Mouse (Mus musculus): ENCODE data around the gene Sigmar1. TPM values are rescaled to one million over a fixed set of nuclear protein-coding genes. Genes with fewer than 3 reads are reported as not detected.
A peak's percentile ranks its signal among the peaks of the same experiment; 100 is the strongest.
"Not testable (repeated sequence)": the region's sequence is repeated elsewhere in the genome, so short reads cannot be mapped to it uniquely, and the experiment has no call there.

Gene Sigmar1
- polyA plus RNA-seq, 1 experiment from 2014 or later: 43.3 TPM

- Histone ChIP-seq H3K27ac (ENCODE audit: low read length) (no peak overlapping the region), H3K27me3 (replicated peaks; ENCODE audit: insufficient read depth, low read length) (no peaks in the 10 kb centered on the region), H3K9me3 (ENCODE audit: low read length) (no peaks in the 10 kb centered on the region), H3K4me2 (replicated peaks; ENCODE audit: low read depth, low read length) (peak overlapping the region; percentile 93), H3K36me3 (ENCODE audit: insufficient read depth, low read length) (no peaks in the 10 kb centered on the region), H3K9ac (replicated peaks; ENCODE audit: low read depth) (0 out of 2 replicates have a peak overlapping the region, but pooled peaks have one; percentile 88), H3K4me1 (ENCODE audit: insufficient read depth, low read depth, low read length) (peaks cover 16% of the 10 kb centered on the region; the same call in 1 of the 2 replicates), H3K4me3 (ENCODE audit: low read depth, low read length) (peak overlapping the region; percentile 79; the same call in 1 of the 2 replicates)
- ATAC-seq (no peak), DNase-seq (ENCODE audit: low spot score) (peak; percentile 55)
- WGBS: 60% methylated on average over 16 of the region's 16 CpGs
- TF ChIP-seq CTCF (IDR thresholded peaks at IDR 0.05) (no peak), EP300 (IDR thresholded peaks at IDR 0.05) (no peak)
Observed at GRCm38 (mm10) chr4:41711705-41712375, 44.1 kb downstream of the Sigmar1 start.

- DNase-seq (ENCODE audit: low spot score) (no peak), ATAC-seq (no peak)
- Histone ChIP-seq H3K27ac (ENCODE audit: low read length) (no peak overlapping the region), H3K36me3 (ENCODE audit: insufficient read depth, low read length) (no peaks in the 10 kb centered on the region), H3K9ac (replicated peaks; ENCODE audit: low read depth) (no peak overlapping the region), H3K4me3 (ENCODE audit: low read depth, low read length) (no peak overlapping the region), H3K4me1 (ENCODE audit: insufficient read depth, low read depth, low read length) (peaks cover 18% of the 10 kb centered on the region; the same call in 1 of the 2 replicates), H3K4me2 (replicated peaks; ENCODE audit: low read depth, low read length) (no peak overlapping the region), H3K27me3 (replicated peaks; ENCODE audit: insufficient read depth, low read length) (no peaks in the 10 kb centered on the region), H3K9me3 (ENCODE audit: low read length) (no peaks in the 10 kb centered on the region)
- 51% methylated on average over 4 of the region's 4 CpGs for WGBS
- TF ChIP-seq CTCF (IDR thresholded peaks at IDR 0.05) (peak; percentile 29), EP300 (IDR thresholded peaks at IDR 0.05) (no peak)
Observed at GRCm38 (mm10) chr4:41710229-41710628, 45.7 kb downstream of the Sigmar1 start.

- peak; percentile 76 for DNase-seq (ENCODE audit: low spot score)
- H3K27me3 ChIP-seq (replicated peaks; ENCODE audit: insufficient read depth, low read length): no peaks in the 10 kb centered on the region
Observed at GRCm38 (mm10) chr4:41708192-41708745, 47.7 kb downstream of the Sigmar1 start.

GRCm38 (mm10) chr4:41707011-41707535 lies 48.9 kb downstream of the Sigmar1 start:
- H3K9me3 ChIP-seq (ENCODE audit: low read length): no peaks in the 10 kb centered on the region
- no peak overlapping the region for H3K4me3 ChIP-seq (ENCODE audit: low read depth, low read length)
- no peak overlapping the region for H3K27ac ChIP-seq (ENCODE audit: low read length)
- H3K4me2 ChIP-seq (replicated peaks; ENCODE audit: low read depth, low read length): no peak overlapping the region
- no peak overlapping the region for H3K9ac ChIP-seq (replicated peaks; ENCODE audit: low read depth)
- peaks cover 9% of the 10 kb centered on the region; the same call in 1 of the 2 replicates for H3K4me1 ChIP-seq (ENCODE audit: insufficient read depth, low read depth, low read length)
- WGBS: 5% methylated on average over 13 of the region's 13 CpGs
- H3K27me3 ChIP-seq (replicated peaks; ENCODE audit: insufficient read depth, low read length): no peaks in the 10 kb centered on the region
- ATAC-seq (peak; percentile 76), DNase-seq (ENCODE audit: low spot score) (peak; percentile 84)
- no peak for TF ChIP-seq EP300 (IDR thresholded peaks at IDR 0.05)
- peak; percentile 77 for TF ChIP-seq CTCF (IDR thresholded peaks at IDR 0.05)
- no peaks in the 10 kb centered on the region for H3K36me3 ChIP-seq (ENCODE audit: insufficient read depth, low read length)

More at GRCm38 (mm10) chr4:41708192-41708745, 47.7 kb downstream of the Sigmar1 start:
- H3K36me3 ChIP-seq (ENCODE audit: insufficient read depth, low read length): no peaks in the 10 kb centered on the region
- H3K4me1 ChIP-seq (ENCODE audit: insufficient read depth, low read depth, low read length): peaks cover 18% of the 10 kb centered on the region; the same call in 1 of the 2 replicates
- H3K9ac ChIP-seq (replicated peaks; ENCODE audit: low read depth): no peak overlapping the region
- H3K9me3 ChIP-seq (ENCODE audit: low read length): no peaks in the 10 kb centered on the region
- peak; percentile 48 for ATAC-seq
- peak overlapping the region; percentile 14; the same call in 1 of the 2 replicates for H3K4me2 ChIP-seq (replicated peaks; ENCODE audit: low read depth, low read length)
- H3K4me3 ChIP-seq (ENCODE audit: low read depth, low read length): no peak overlapping the region
- TF ChIP-seq CTCF (IDR thresholded peaks at IDR 0.05) (peak; percentile 80), EP300 (IDR thresholded peaks at IDR 0.05) (no peak)
- no peak overlapping the region for H3K27ac ChIP-seq (ENCODE audit: low read length)
- 22% methylated on average over 8 of the region's 8 CpGs for WGBS

- TF ChIP-seq CTCF (IDR thresholded peaks at IDR 0.05) (no peak), EP300 (IDR thresholded peaks at IDR 0.05) (no peak)
- Histone ChIP-seq H3K36me3 (ENCODE audit: insufficient read depth, low read length) (no peaks in the 10 kb centered on the region), H3K4me3 (ENCODE audit: low read depth, low read length) (no peak overlapping the region), H3K9ac (replicated peaks; ENCODE audit: low read depth) (no peak overlapping the region), H3K27ac (ENCODE audit: low read length) (no peak overlapping the region), H3K9me3 (ENCODE audit: low read length) (no peaks in the 10 kb centered on the region), H3K4me1 (ENCODE audit: insufficient read depth, low read depth, low read length) (peaks cover 4% of the 10 kb centered on the region; the same call in 1 of the 2 replicates), H3K4me2 (replicated peaks; ENCODE audit: low read depth, low read length) (no peak overlapping the region), H3K27me3 (replicated peaks; ENCODE audit: insufficient read depth, low read length) (no peaks in the 10 kb centered on the region)
- ATAC-seq (no peak), DNase-seq (ENCODE audit: low spot score) (no peak)
- WGBS: 59% methylated on average over 19 of the region's 19 CpGs
Observed at GRCm38 (mm10) chr4:41705922-41706754, 49.8 kb downstream of the Sigmar1 start.

- Histone ChIP-seq H3K4me2 (replicated peaks; ENCODE audit: low read depth, low read length) (no peak overlapping the region), H3K36me3 (ENCODE audit: insufficient read depth, low read length) (no peaks in the 10 kb centered on the region), H3K4me1 (ENCODE audit: insufficient read depth, low read depth, low read length) (peaks cover 4% of the 10 kb centered on the region; the same call in 1 of the 2 replicates), H3K9ac (replicated peaks; ENCODE audit: low read depth) (no peak overlapping the region), H3K27me3 (replicated peaks; ENCODE audit: insufficient read depth, low read length) (no peaks in the 10 kb centered on the region), H3K4me3 (ENCODE audit: low read depth, low read length) (no peak overlapping the region), H3K27ac (ENCODE audit: low read length) (no peak overlapping the region), H3K9me3 (ENCODE audit: low read length) (no peaks in the 10 kb centered on the region)
- DNase-seq (ENCODE audit: low spot score) (peak; percentile 15), ATAC-seq (no peak)
- WGBS: 1% methylated on average over 5 of the region's 5 CpGs
- no peak for TF ChIP-seq CTCF (IDR thresholded peaks at IDR 0.05)
- TF ChIP-seq EP300 (IDR thresholded peaks at IDR 0.05): no peak
Observed at GRCm38 (mm10) chr4:41704651-41705050, 51.3 kb downstream of the Sigmar1 start.

- not testable (repeated sequence) for H3K4me1 ChIP-seq (ENCODE audit: insufficient read depth, low read depth, low read length); H3K27me3 ChIP-seq (replicated peaks; ENCODE audit: insufficient read depth, low read length); H3K9me3 ChIP-seq (ENCODE audit: low read length); H3K27ac ChIP-seq (ENCODE audit: low read length); ATAC-seq; H3K36me3 ChIP-seq (ENCODE audit: insufficient read depth, low read length); H3K9ac ChIP-seq (replicated peaks; ENCODE audit: low read depth); H3K4me3 ChIP-seq (ENCODE audit: low read depth, low read length); H3K4me2 ChIP-seq (replicated peaks; ENCODE audit: low read depth, low read length); DNase-seq (ENCODE audit: low spot score)
- WGBS: 68% methylated on average over 2 of the region's 2 CpGs
Observed at GRCm38 (mm10) chr4:41702226-41702625, 53.7 kb downstream of the Sigmar1 start.

- not testable (repeated sequence) for H3K4me3 ChIP-seq (ENCODE audit: low read depth, low read length); H3K27me3 ChIP-seq (replicated peaks; ENCODE audit: insufficient read depth, low read length); H3K4me2 ChIP-seq (replicated peaks; ENCODE audit: low read depth, low read length); H3K9me3 ChIP-seq (ENCODE audit: low read length); H3K9ac ChIP-seq (replicated peaks; ENCODE audit: low read depth); H3K27ac ChIP-seq (ENCODE audit: low read length); DNase-seq (ENCODE audit: low spot score); ATAC-seq; H3K4me1 ChIP-seq (ENCODE audit: insufficient read depth, low read depth, low read length); H3K36me3 ChIP-seq (ENCODE audit: insufficient read depth, low read length)
- WGBS: no CpG with 5 or more reads among the region's 8 CpGs
Observed at GRCm38 (mm10) chr4:41700224-41700623, 55.7 kb downstream of the Sigmar1 start.

Measured in lung, postnatal 0 days (tissue).